Mouse (Mus musculus): ENCODE results near the gene Cd53. TPM values are rescaled to one million over a fixed set of nuclear protein-coding genes. Genes with fewer than 3 reads are reported as not detected.

Cd53 gene
- total RNA-seq (2023): 646 and 680 TPM in 2 replicates

DNA sequence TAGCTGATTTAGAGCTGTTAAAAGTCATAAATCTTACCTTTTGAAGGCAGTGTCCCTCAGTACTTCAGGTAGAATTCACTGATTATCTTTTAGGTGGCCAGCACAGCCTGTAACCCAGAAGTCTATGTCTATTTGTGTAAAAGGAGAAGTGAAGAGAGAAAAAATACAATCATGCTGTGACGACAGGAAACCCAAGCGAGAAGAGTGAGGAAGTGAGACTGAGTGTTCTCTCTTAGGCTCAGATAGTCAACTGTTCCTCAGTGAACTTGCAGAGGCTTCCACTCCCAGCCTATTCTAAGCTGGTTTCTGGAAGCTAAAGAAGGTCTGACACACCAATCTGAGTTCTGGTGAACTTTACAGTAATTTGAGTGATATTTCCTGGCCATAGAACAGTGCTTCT lies at the start of gene Cd53:
TSS of gene Cd53 (minus strand) at position 220 of the 400 bp plus-strand sequence.

DNA sequence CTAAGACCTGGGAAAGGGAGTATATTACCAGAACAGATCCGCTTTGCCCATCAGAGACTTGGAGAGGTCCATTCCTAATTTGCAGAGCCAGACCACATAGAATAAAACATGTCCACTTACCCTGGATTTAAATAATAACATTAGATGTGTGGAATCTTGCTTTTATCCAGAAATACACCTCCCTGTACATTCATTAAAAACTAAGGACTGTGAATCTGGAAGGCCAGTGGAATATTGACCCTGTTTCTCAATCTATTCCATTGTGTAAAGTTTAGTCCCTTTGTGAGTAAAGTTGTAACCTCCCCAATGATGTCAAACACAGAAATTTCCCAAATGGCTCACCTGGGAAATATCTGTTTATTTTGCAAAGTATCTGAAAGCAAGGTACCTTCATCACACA lies 36.2 kb upstream of the Cd53 start, which contains the start of gene Olfr266:
TSS of gene Olfr266 (minus strand) at position 101 of the 400 bp plus-strand sequence.

Other genes starting within 250 kb of the Cd53 start
- gene Dram2, start 242.4 kb downstream of the Cd53 start, total RNA-seq (2023): 46.5 and 48.7 TPM in 2 replicates
- 48.6 and 59.4 TPM in 2 replicates for gene Cept1, start 242.3 kb downstream of the Cd53 start, total RNA-seq (2023)
- gene Lrif1, start 105.2 kb downstream of the Cd53 start, total RNA-seq (2023): 26.7 and 34.1 TPM in 2 replicates
- not detected in 2 replicates for gene Olfr266, start 36.1 kb upstream of the Cd53 start, total RNA-seq (2023)
- gene Kcna3, start 246.0 kb upstream of the Cd53 start, total RNA-seq (2023): 6.0 and 7.0 TPM in 2 replicates

All from neutrophil, adult 65 days (primary cell).